Mouse (Mus musculus): ENCODE measurements around the gene Rps12-ps3.

Rps12-ps3 gene

DNA sequence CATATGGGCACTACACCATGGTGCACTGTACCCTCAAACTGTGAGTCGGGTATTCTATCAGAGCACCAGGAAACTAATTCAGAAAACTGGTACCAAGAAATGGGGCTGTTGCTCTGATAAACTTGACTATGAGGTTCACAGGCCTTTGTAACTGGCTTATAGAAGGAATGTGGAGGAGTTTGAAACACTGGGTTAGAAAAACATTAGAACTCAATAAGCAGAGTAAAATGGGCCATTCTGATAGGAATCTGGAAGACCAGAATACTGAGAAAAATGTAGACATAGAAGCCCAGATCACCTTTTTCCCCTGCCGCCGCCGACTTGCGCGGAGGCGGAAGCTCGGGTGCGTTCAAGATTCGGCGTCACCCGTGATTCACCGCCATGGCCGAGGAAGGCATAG lies at the start of gene Rps12-ps3:
TSS of gene Rps12-ps3 (plus strand) at position 301 of the 400 bp plus-strand sequence.
- no peak for DNase-seq (ENCODE audit: low spot score)

- DNase-seq (ENCODE audit: low spot score): no peak
These were observed 48.9 kb upstream of the Rps12-ps3 start for GRCm38 (mm10) chr19:59273190-59273589.

- DNase-seq (ENCODE audit: low spot score): no peak
These were observed 45.7 kb upstream of the Rps12-ps3 start for GRCm38 (mm10) chr19:59276354-59276753.

DNA sequence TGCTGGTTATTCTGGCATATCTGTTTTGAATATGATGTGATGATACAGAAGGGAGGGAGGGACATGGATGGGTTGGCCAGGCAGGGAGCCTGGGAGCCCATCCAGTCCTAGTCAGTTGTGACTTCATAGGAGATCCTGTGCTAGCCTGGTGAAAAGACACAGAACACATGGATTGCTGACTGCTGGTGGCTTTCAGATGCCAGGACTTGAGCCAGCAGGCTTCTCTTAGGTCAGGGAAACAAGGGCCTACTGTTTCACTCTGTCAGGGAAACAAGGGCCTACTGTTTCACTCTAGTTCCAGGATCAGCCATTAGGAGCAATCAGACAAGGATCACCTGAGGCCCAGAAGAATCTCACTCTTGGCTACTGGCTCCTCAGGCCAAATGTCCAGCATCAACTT lies 41.2 kb upstream of the Rps12-ps3 start:
- no peak for DNase-seq (ENCODE audit: low spot score)

DNA sequence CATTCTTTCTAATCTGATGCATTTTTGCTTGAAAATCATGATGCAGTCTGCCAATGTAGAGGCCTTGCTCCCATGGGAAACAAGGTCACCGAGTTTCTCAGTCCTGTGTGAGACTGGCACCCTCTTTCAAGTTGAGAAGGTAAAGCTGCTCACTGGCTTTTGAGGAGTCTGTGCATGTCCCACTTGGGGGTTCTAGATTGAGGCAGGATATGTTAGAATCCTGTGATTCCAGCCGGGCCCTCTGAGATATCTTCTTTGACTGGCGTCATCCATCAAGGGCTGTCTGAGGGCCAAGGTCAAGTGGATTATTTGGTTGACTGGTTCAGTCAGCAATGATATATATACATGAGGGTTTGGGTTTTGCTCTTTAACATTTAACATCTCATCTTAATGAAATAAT lies 40.1 kb upstream of the Rps12-ps3 start:
- DNase-seq (ENCODE audit: low spot score): no peak

- DNase-seq (ENCODE audit: low spot score): no peak
These were observed 33.0 kb upstream of the Rps12-ps3 start for GRCm38 (mm10) chr19:59289042-59289441.

GRCm38 (mm10) chr19:59289811-59290210 lies 32.3 kb upstream of the Rps12-ps3 start:
- no peak for DNase-seq (ENCODE audit: low spot score)

- DNase-seq (ENCODE audit: low spot score): no peak
These were observed 29.8 kb upstream of the Rps12-ps3 start for GRCm38 (mm10) chr19:59292183-59292839.

- DNase-seq (ENCODE audit: low spot score): no peak
These were observed 6.8 kb upstream of the Rps12-ps3 start for GRCm38 (mm10) chr19:59315308-59315707.

GRCm38 (mm10) chr19:59316571-59316970 lies 5.5 kb upstream of the Rps12-ps3 start:
- no peak for DNase-seq (ENCODE audit: low spot score)

DNA sequence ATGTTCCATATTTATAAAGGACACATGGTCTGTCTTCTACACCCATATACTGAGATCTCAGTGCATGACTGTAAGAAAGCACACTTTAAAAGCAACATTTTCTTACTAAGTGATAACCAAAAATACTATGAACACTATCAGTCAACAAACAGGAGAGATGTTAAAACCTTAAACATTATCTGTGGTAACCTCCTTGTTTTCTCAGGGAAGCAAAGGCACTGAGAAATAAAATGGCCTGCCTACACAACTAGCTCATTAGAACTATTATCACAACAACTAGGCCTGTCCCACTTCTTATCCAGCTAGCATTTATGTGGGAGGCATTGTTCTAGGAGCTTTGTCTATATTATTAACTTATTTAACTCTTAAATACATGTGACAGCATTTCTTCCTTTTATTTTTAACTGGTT lies 8.7 kb downstream of the Rps12-ps3 start:
- no peak for DNase-seq (ENCODE audit: low spot score)

GRCm38 (mm10) chr19:59336655-59337054 lies 14.6 kb downstream of the Rps12-ps3 start:
- no peak for DNase-seq (ENCODE audit: low spot score)

DNA sequence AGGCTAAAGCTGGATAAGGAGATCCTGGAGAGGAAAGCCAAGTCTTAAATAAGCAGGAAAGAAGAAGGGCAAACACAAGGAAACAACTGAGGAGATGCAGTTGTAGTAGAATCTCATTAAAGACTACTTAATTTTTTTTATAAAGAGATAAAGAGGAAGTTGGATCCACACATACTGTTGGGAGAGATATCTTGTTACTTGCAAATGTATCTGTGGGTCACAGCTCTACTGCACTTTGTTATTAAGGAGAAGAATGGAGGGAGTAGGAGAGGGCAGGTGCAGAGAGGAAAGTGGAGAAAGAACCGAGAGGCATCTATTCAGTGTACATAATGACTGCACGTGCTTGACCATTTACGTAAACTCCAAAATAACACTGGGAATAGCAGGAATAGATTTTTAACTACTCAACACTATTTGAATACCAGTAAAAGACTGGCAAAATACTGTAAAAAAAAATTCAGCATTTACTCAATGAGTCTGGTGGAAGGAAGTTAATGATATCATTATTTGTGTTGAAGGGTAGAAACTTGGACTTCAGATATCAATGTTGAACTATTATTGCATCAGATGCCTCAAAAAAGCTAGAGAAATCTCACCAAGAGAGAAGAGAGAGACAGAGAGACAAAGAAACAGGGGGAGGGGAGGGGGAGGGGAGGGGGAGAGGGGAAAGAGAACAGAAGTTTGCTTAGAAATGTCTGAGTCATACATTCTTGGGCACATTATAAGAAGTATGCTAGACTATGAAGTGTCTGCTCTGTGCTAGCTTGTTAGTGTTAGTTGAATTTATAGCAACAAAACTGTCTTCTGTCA lies 16.0 kb downstream of the Rps12-ps3 start:
- no peak for DNase-seq (ENCODE audit: low spot score)

GRCm38 (mm10) chr19:59339908-59340307 lies 17.8 kb downstream of the Rps12-ps3 start:
- no peak for DNase-seq (ENCODE audit: low spot score)

DNA sequence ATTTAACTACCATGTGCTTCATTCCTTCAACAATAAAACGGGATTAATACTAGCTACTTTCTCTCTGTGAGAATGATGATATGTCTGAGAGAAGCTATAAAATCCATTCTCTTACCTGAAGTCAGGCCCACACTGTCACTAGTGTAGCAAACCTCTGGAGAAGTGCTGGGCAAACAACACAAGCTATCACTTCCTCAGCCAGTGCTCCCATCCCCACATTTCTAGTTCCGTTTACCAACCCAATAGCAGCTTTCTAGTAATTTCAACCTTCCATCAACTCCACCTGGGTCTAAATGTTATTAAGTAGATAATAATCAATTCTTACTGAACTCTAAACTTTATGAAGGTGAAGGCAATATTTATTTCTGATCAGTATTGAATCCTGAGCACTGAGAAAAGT lies 20.9 kb downstream of the Rps12-ps3 start:
- DNase-seq (ENCODE audit: low spot score): no peak

DNA sequence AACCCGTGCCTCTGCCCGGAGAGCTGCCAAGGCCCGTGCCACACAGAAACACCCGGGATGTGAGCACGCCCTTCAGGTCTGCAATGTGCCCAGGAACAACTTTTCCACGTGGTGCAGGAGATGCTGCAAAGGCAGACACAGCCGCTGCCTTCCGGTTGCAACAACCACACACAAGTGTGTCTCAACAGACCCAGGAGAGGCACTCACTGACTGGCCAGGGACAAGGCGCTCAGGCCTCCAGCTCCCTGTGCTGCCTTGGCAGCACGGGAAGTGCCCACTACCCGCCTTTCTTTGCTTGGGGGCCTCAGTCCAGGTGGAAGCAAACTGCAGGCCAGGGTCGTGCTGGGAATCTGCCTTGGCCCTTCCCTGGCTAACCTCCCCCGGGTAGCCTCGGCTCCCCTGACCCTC lies 22.2 kb downstream of the Rps12-ps3 start:
- DNase-seq (ENCODE audit: low spot score): no peak

DNA sequence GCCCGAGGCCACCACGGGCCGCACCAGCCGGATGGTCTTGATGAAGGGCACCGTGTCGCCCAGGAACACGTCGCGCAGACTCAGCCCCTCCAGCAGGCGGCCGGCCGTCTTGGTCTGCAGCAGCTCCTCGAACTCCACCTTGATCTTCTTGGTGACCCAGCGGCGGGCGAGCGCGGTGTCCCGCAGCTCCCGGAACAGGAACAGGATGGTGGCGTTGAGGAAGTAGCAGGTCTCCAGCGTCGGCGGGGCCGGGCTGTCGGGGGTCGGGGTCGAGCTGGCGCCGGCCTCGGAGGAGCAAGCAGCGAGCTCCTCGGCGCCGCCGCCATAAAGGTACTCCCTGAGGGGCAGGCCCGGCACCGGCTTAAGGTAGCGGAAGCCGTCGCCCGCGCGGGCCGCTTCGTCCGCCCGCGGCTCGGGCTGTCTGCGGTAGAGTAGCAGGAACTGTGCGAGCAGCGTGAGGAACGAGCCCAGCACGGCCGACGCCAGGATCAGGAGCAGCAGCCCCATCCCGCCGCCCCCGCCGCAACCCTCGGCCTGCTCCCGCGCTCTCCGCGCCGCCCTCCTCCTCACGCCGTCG lies 23.1 kb downstream of the Rps12-ps3 start:
- DNase-seq (ENCODE audit: low spot score): no peak

DNA sequence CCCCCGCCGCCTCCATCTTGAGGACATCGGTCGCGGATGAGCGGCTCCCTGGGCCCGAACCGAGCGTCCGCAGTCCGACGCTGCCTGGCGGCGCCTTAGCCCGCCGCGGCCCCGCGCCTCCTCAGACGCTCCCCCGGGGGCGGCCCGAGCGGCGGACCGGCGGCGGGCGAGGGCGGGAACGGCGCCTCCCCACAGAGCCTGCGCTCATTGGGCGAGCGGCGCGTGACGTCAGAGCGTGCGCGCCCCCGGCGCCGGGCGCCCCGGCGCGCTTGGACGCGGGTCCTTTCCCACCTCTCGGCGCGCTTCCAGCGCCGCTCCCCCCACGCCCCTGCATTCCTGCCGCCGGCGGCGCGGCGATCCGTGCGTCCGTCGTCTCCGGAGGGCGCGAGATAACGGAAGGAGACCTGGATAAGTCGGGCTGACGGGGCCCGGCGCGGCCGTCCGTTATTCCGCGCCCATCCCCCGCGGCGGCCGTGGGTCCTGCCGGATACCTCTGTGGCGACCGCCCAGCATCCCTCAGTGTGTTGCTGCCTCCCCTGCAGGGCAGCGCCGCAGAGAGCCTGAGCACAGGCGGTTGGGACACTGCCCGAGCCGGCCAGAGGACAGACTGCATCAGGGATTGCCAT lies 23.7 kb downstream of the Rps12-ps3 start, which contains the start of gene Pdzd8:
TSS of gene Pdzd8 (minus strand) at position 123 of the 626 bp plus-strand sequence.
- DNase-seq (ENCODE audit: low spot score): peak; percentile 77

DNA sequence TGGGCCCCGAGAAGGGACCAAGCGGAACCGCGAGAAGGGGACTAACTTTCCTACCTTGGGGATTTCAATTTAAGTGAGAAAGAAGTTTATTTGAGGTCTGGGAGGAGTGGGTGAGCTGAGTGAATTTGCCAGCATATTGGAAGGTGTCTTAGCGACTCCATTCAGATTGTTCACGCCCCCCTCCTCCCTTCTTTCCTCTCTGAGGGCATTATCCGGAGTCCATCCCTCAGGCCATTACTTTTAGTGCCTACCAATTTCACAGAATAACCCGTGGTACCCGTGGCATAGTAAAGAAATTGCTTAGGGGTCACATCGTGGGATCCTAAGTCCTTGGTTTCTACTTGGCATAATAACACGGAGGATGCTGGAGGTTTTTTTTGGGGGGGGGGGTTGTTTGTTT lies 24.2 kb downstream of the Rps12-ps3 start:
- DNase-seq (ENCODE audit: low spot score): no peak

DNA sequence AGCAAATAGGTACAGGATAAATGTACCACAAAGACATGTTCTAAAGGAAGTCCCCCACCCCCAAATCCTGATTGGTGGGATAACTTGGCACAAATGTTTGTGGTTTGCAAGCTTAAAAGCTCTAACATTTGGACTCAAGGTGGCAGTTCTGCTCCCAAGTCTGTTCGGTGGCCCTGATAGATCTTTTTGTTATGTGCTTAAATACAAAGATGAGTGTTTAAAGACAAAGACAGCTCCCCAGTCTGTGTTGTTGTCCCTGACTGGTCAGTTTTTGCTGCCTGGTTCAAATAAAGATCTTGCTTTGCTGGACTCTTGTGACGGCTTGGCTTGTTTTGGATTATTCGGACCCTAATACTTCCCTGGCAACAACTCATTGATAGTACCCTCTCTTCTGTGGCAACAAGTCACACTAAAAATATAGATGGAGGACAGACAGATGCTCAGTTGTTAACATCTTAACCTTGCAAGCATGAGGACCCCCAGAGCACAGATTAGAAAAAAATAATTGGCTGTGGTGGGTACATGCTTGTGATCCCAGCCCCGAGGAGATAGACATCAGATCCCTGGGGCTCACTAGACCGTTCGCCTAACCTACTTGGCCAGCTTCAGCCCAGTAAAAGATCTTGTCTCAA lies 27.4 kb downstream of the Rps12-ps3 start:
- no peak for DNase-seq (ENCODE audit: low spot score)

DNA sequence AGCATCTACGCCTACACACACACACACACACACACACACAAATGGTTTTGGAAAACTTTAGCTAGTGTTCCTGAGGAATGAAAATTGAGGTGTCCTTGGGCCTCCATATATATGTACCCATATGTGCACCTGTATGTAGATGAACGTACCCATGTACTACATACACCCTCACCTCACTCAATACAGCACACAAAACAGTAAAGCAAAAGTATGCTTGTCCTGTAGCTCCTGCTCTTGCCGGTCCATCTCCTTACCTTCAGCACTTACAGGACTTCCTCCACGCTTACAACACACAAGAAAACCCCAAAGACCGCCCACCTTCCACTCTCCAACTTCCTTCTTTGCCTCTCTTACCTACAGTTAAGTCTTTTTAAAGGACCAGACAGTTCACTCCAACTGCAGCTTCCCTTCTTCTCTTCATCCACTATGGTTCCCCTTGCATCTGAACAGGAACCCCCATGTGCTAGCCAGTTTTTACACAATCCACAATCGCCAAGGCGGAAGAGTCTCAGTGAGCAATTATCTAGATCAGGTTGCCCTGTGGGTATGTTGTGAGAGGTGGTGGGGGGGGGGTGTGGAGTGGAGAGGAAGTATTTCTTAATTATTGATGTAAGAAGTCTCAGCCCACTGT lies 28.3 kb downstream of the Rps12-ps3 start:
- no peak for DNase-seq (ENCODE audit: low spot score)
